Mouse (Mus musculus) liver, adult 2 months (tissue): Measurements from ENCODE around the gene Tmem120a. TPM values are rescaled to one million over a fixed set of nuclear protein-coding genes. Genes with fewer than 3 reads are reported as not detected.

Experiments
- DNase-seq: peaks from one replicate; pipeline ENCODE4 v3.0.0-alpha.2; 2011; ENCODE audit warnings: low read depth, low spot score; ENCODE audit errors: extremely low read depth
- H3K27ac ChIP-seq: fragments of 200-500 bp; replicated peaks from 2 replicates; pipeline ENCODE4 v1.5.1; 2012; ENCODE audit warnings: low read depth, mild to moderate bottlenecking, control low read depth, inconsistent platforms, low read length; ENCODE audit not compliant: insufficient read depth
- H3K27me3 ChIP-seq: fragments of 200-500 bp; 2 replicates; pipeline ENCODE4 v1.6.1; 2012; ENCODE audit warnings: mild to moderate bottlenecking, moderate library complexity, low read length, inconsistent platforms; ENCODE audit not compliant: control insufficient read depth, insufficient read depth
- H3K36me3 ChIP-seq: fragments of 200-500 bp; 2 replicates; pipeline ENCODE4 v1.6.1; 2012; ENCODE audit warnings: low read length, inconsistent platforms; ENCODE audit not compliant: control insufficient read depth, insufficient read depth
- H3K4me1 ChIP-seq: fragments of 200-500 bp; 2 replicates; pipeline ENCODE4 v1.6.1; 2011; ENCODE audit warnings: low read length; ENCODE audit not compliant: control insufficient read depth, insufficient read depth
- H3K4me3 ChIP-seq: fragments of 200-500 bp; 2 replicates; pipeline ENCODE4 v1.5.1; 2011; ENCODE audit warnings: low read depth, mild to moderate bottlenecking, control low read depth, low read length, moderate library complexity; ENCODE audit not compliant: insufficient read depth
- H3K79me2 ChIP-seq: fragments of 200-500 bp; 2 replicates; pipeline ENCODE4 v1.6.1; 2012; ENCODE audit warnings: inconsistent platforms, mild to moderate bottlenecking, low read length, moderate library complexity; ENCODE audit not compliant: control insufficient read depth, insufficient read depth
- H3K9ac ChIP-seq: fragments of 200-500 bp; 2 replicates; pipeline ENCODE4 v1.6.1; 2012; ENCODE audit warnings: low read depth, mild to moderate bottlenecking, control low read depth, inconsistent platforms, low read length
- CTCF ChIP-seq: fragments of 200-500 bp; IDR thresholded peaks from 2 replicates; pipeline ENCODE4 v1.5.1; 2011; ENCODE audit warnings: low read depth, low read length, control low read depth
- POLR2A ChIP-seq: fragments of 200-500 bp; IDR thresholded peaks from 2 replicates; pipeline ENCODE4 v1.6.1; 2011; ENCODE audit warnings: low read length, control low read depth; ENCODE audit not compliant: insufficient read depth; ENCODE audit errors: extremely low read depth
- WGBS: fragments of 180-500 bp; shearing (Covaris S2); methylation state at CpG from one replicate; pipeline ENCODE4 v1.1.7; 2018; 5-methylcytosine and 5-hydroxymethylcytosine counted together
- polyA plus RNA-seq: library from polyadenylated mRNA; depleted of rRNA; stranded (reverse); fragments of >200 nt; gene quantifications from 2 replicates; pipeline ENCODE4 v1.2.3, GENCODE M21; 2012
- total RNA-seq: library from RNA; depleted of rRNA; stranded (reverse); fragments of >200 nt; gene quantifications from 2 replicates; pipeline ENCODE4 v1.2.3, GENCODE M21; 2014

Tmem120a gene
- total and polyA plus RNA-seq, 2 experiments = 52.9 to 55.2 TPM

GRCm38 (mm10) chr5:135776546-135776945 lies 32.3 kb upstream of the Tmem120a start:
- H3K79me2 ChIP-seq = peaks cover 18% of the 10 kb centered on the region; the same call in 1 of the 2 replicates
- TF ChIP-seq POLR2A (no peak), CTCF (no peak)
- H3K27ac ChIP-seq = peak overlapping the region; percentile 34; the same call in 1 of the 2 replicates
- no peaks in the 10 kb centered on the region for H3K27me3 ChIP-seq
- H3K9ac ChIP-seq = no peak overlapping the region
- no peak overlapping the region for H3K4me3 ChIP-seq
- 75% methylated on average over 4 of the region's 4 CpGs for WGBS
- H3K4me1 ChIP-seq = peaks cover 35% of the 10 kb centered on the region
- no peak for DNase-seq
- H3K36me3 ChIP-seq = no peaks in the 10 kb centered on the region

- Histone ChIP-seq H3K9ac (no peak overlapping the region), H3K27ac (no peak overlapping the region), H3K27me3 (no peaks in the 10 kb centered on the region), H3K4me1 (peaks cover 17% of the 10 kb centered on the region), H3K79me2 (no peaks in the 10 kb centered on the region), H3K36me3 (no peaks in the 10 kb centered on the region), H3K4me3 (no peak overlapping the region)
- no peak for DNase-seq
- TF ChIP-seq CTCF (no peak), POLR2A (no peak)
- WGBS = 54% methylated on average over 3 of the region's 3 CpGs
Measured at GRCm38 (mm10) chr5:135772519-135772918, 28.3 kb upstream of the Tmem120a start.

- no peak for DNase-seq
- WGBS = 60% methylated on average over 3 of the region's 3 CpGs
Measured at GRCm38 (mm10) chr5:135764971-135765370, 20.7 kb upstream of the Tmem120a start.

GRCm38 (mm10) chr5:135763526-135763925 lies 19.3 kb upstream of the Tmem120a start:
- no peaks in the 10 kb centered on the region for H3K27me3 ChIP-seq
- H3K4me3 ChIP-seq = no peak overlapping the region
- no peak overlapping the region for H3K9ac ChIP-seq
- no peaks in the 10 kb centered on the region for H3K79me2 ChIP-seq
- peak; percentile 37 for DNase-seq
- TF ChIP-seq CTCF = peak; percentile 89
- TF ChIP-seq POLR2A = no peak
- H3K4me1 ChIP-seq = peaks cover 2% of the 10 kb centered on the region; the same call in 1 of the 2 replicates
- H3K36me3 ChIP-seq = no peaks in the 10 kb centered on the region
- 3% methylated on average over 7 of the region's 7 CpGs for WGBS
- H3K27ac ChIP-seq = no peak overlapping the region

More at GRCm38 (mm10) chr5:135764971-135765370, 20.7 kb upstream of the Tmem120a start:
- H3K27me3 ChIP-seq = no peaks in the 10 kb centered on the region
- H3K4me1 ChIP-seq = peaks cover 2% of the 10 kb centered on the region; the same call in 1 of the 2 replicates
- TF ChIP-seq POLR2A = no peak
- no peak for TF ChIP-seq CTCF
- H3K27ac ChIP-seq = no peak overlapping the region
- H3K36me3 ChIP-seq = no peaks in the 10 kb centered on the region
- no peaks in the 10 kb centered on the region for H3K79me2 ChIP-seq
- H3K9ac ChIP-seq = no peak overlapping the region
- no peak overlapping the region for H3K4me3 ChIP-seq

- Histone ChIP-seq H3K79me2 (no peaks in the 10 kb centered on the region), H3K9ac (no peak overlapping the region), H3K27me3 (no peaks in the 10 kb centered on the region), H3K27ac (no peak overlapping the region), H3K4me1 (peaks cover 2% of the 10 kb centered on the region; the same call in 1 of the 2 replicates), H3K4me3 (no peak overlapping the region), H3K36me3 (no peaks in the 10 kb centered on the region)
- TF ChIP-seq CTCF (no peak), POLR2A (no peak)
- 14% methylated on average over 3 of the region's 3 CpGs for WGBS
- DNase-seq = peak; percentile 49
Measured at GRCm38 (mm10) chr5:135761881-135762280, 17.6 kb upstream of the Tmem120a start.

GRCm38 (mm10) chr5:135751595-135751994 lies 7.3 kb upstream of the Tmem120a start:
- TF ChIP-seq CTCF (no peak), POLR2A (no peak)
- no peaks in the 10 kb centered on the region for H3K79me2 ChIP-seq
- no peak overlapping the region for H3K4me3 ChIP-seq
- no peak for DNase-seq
- H3K9ac ChIP-seq = no peak overlapping the region
- H3K36me3 ChIP-seq = no peaks in the 10 kb centered on the region
- H3K4me1 ChIP-seq = no peaks in the 10 kb centered on the region
- H3K27me3 ChIP-seq = no peaks in the 10 kb centered on the region
- 85% methylated on average over 2 of the region's 2 CpGs for WGBS
- no peak overlapping the region for H3K27ac ChIP-seq
